7 mouse cellular contexts compared by ENCODE assay signal in the genomic region with DNA sequence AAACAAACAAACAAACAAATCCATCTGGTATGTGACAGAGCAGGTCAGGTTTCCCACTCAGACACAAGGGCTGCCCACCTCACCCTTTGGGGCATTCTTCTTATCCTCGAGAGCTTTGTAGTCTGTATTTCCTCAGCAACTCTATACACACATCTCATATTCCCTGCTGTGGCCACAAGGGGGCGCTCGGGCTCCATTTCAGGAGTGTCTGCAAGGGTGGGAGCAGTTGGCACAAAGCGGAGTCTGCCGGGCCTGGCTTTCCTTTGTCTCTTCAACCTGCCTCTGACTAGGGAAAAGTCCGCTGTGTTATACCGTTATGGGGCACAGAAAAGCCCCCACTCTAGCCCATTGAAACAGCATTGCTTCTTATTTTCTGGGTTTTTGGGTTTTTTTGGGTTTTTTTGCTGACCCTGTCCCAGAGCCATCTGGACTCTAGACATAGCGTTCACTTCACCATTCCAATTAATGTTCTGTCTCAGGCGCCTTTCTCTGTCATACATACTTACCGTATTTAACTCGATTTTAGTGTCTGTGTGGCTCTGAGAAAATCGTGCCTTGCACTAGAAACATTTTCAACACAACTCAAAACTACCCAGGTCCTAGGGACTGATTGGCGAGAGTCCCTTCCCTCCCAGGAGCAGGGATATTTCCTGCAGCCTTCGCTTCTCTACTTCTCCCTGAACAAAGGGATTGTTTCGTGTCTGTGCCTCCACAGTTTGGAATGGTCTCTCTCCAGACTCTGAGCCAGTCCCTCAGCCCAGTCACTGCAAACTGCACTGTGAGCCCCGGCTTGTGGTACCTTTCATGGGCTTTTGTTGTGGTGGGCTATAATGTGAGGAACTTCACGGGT. TPM values are rescaled to one million over a fixed set of nuclear protein-coding genes. Genes with fewer than 3 reads are reported as not detected.
A peak's percentile ranks its signal among the peaks of the same experiment; 100 is the strongest.
DNase-seq lines count a peak whose midpoint lies in the region; ATAC-seq and TF ChIP-seq lines count a peak whose summit lies in the region.

No protein-coding gene starts in this region.

- intact Hi-C loops in left cerebral cortex, postnatal 4 days (cut with DNase I), result loop anchor here (1.0 kb wide), 1 partner anchor 175 kb away; no protein-coding TSS in a partner anchor

- TF ChIP-seq CTCF in small intestine, adult 2 months (IDR thresholded peaks at IDR 0.05; ENCODE audit: extremely low read depth, insufficient read length, insufficient replicate concordance, low read depth, low read length), result peak; percentile 98

- H3K27me3 ChIP-seq in midbrain, embryonic 13.5 days, result no peaks in the 10 kb centered on the region
- H3K27me3 ChIP-seq in small intestine, adult 2 months (ENCODE audit: control insufficient read depth, insufficient read depth, low read length), result no peaks in the 10 kb centered on the region

- no peak overlapping the region for H3K4me3 ChIP-seq in midbrain, embryonic 13.5 days (replicated peaks)
- no peak overlapping the region for H3K4me3 ChIP-seq in small intestine, adult 2 months (ENCODE audit: low read depth, low read length)

- 19% methylated on average over 17 of the region's 17 CpGs for WGBS in midbrain, embryonic 13.5 days
- 48% methylated on average over 17 of the region's 17 CpGs for WGBS in small intestine, adult 2 months

- peak overlapping the region; percentile 64 for H3K9ac ChIP-seq in midbrain, embryonic 13.5 days (replicated peaks)

- H3K4me1 ChIP-seq in midbrain, embryonic 13.5 days (replicated peaks), result peaks cover 20% of the 10 kb centered on the region
- H3K4me1 ChIP-seq in small intestine, adult 2 months (ENCODE audit: control insufficient read depth, insufficient read depth, insufficient read length, low read length), result no peaks in the 10 kb centered on the region

- TF ChIP-seq POLR2A in small intestine, adult 2 months (IDR thresholded peaks at IDR 0.05; ENCODE audit: low read depth, low read length), result no peak

- peak; percentile 93 for ATAC-seq in midbrain, embryonic 13.5 days

- H3K9me3 ChIP-seq in midbrain, embryonic 13.5 days, result no peaks in the 10 kb centered on the region

- H3K36me3 ChIP-seq in midbrain, embryonic 13.5 days, result peaks cover 14% of the 10 kb centered on the region
- H3K36me3 ChIP-seq in small intestine, adult 2 months (ENCODE audit: control insufficient read depth, insufficient read depth, low read length), result peaks cover 15% of the 10 kb centered on the region

- peak overlapping the region; percentile 75 for H3K27ac ChIP-seq in midbrain, embryonic 13.5 days
- no peak overlapping the region for H3K27ac ChIP-seq in small intestine, adult 2 months (ENCODE audit: insufficient read depth, low read depth, low read length)

- no peak overlapping the region for H3K4me2 ChIP-seq in midbrain, embryonic 13.5 days (replicated peaks)

- peak; percentile 96 for DNase-seq in adrenal gland, postnatal 10 days
- DNase-seq in embryo, embryonic 9.5 days (ENCODE audit: extremely low spot score), result peak; percentile 95
- DNase-seq in heart, adult 11 months, result peak; percentile 98
- DNase-seq in kidney, adult 11 months, result peak; percentile 85
- peak; percentile 97 for DNase-seq in left cerebral cortex, postnatal 4 days

RNA-seq across cellular contexts. Expression of a gene that starts 13.8 kb away (rescaled TPM):
- 10 to 100 TPM; 11.0 to 16.9 TPM for total RNA-seq in adrenal gland, postnatal 10 days (2021)
- total RNA-seq in left cerebral cortex, postnatal 4 days (2021), result 10 to 100 TPM; 10.3 to 11.0 TPM
- polyA plus RNA-seq in midbrain, embryonic 13.5 days (2015; fragmentation: Nextera tagmentation; extraction: Ambion mirVana), result 7.7 and 9.0 TPM in 2 replicates
- polyA plus RNA-seq in small intestine, adult 2 months (2012; rRNA removed), result 6.1 and 15.2 TPM in 2 replicates

RNA-seq across cellular contexts. Expression of a gene that starts 25.3 kb away (rescaled TPM):
- under 1 TPM in 1 of 2 experiments, not detected in 1; 0.18 TPM for total RNA-seq in adrenal gland, postnatal 10 days (2021)
- total RNA-seq in left cerebral cortex, postnatal 4 days (2021), result not detected
- polyA plus RNA-seq in midbrain, embryonic 13.5 days (2015; fragmentation: Nextera tagmentation; extraction: Ambion mirVana), result 0.43 and 0.58 TPM in 2 replicates
- polyA plus RNA-seq in small intestine, adult 2 months (2012; rRNA removed), result not detected in 2 replicates
